Mouse (Mus musculus) myocyte (in vitro differentiated cells): ENCODE data around the gene Trim27. TPM values are rescaled to one million over a fixed set of nuclear protein-coding genes. Genes with fewer than 3 reads are reported as not detected.

Source experiments
- H3K27me3 ChIP-seq: one replicate; pipeline ENCODE4 v1.6.1; 2011; ENCODE audit not compliant: control insufficient read depth, insufficient read depth, insufficient read length
- H3K36me3 ChIP-seq: one replicate; pipeline ENCODE4 v1.6.1; 2011; ENCODE audit not compliant: control insufficient read depth, insufficient read depth
- H3K4me2 ChIP-seq: one replicate; pipeline ENCODE4 v1.6.1; 2011; ENCODE audit warnings: low read depth, control low read depth
- H3K4me3 ChIP-seq: one replicate; pipeline ENCODE4 v1.5.1; 2011; ENCODE audit warnings: mild to moderate bottlenecking, control low read depth, moderate library complexity
- H3K79me2 ChIP-seq: one replicate; pipeline ENCODE4 v1.6.1; 2011; ENCODE audit not compliant: control insufficient read depth, insufficient read depth
- H3ac ChIP-seq: one replicate; pipeline ENCODE4 v1.6.1; 2011; ENCODE audit not compliant: control insufficient read depth, insufficient read length
- CEBPB ChIP-seq: IDR thresholded peaks from 2 replicates; pipeline ENCODE4 v1.6.1; 2011; ENCODE audit warnings: mild to moderate bottlenecking, moderate library complexity; ENCODE audit not compliant: poor library complexity, insufficient read depth, severe bottlenecking
- E2F4 ChIP-seq: IDR thresholded peaks from one replicate; pipeline ENCODE4 v1.6.1; 2011; ENCODE audit warnings: mild to moderate bottlenecking, control low read depth, moderate library complexity; ENCODE audit not compliant: insufficient read depth
- MAX ChIP-seq: IDR thresholded peaks from one replicate; pipeline ENCODE4 v1.6.1; 2011; ENCODE audit warnings: low read depth, mild to moderate bottlenecking, control low read depth
- MYOD1 ChIP-seq, 3 experiments: IDR thresholded peaks; one replicate each; pipeline ENCODE4 v1.6.1; 2011; ENCODE audit warnings: control low read depth in 2 of 3, low read depth in 2 of 3, mild to moderate bottlenecking in 2 of 3, moderate library complexity in 1 of 3; ENCODE audit not compliant: insufficient read length in 2 of 3, control insufficient read depth in 1 of 3
- MYOG ChIP-seq, 3 experiments: IDR thresholded peaks; one replicate each; pipeline ENCODE4 v1.6.1; 2011; ENCODE audit warnings: control low read depth in 2 of 3, low read depth in 2 of 3, mild to moderate bottlenecking in 2 of 3; ENCODE audit not compliant: insufficient read length in 2 of 3, control insufficient read depth in 1 of 3, insufficient read depth in 1 of 3
- POLR2A ChIP-seq: IDR thresholded peaks from one replicate; pipeline ENCODE4 v1.6.1; 2011; ENCODE audit warnings: low read depth, mild to moderate bottlenecking, control low read depth, moderate library complexity; ENCODE audit not compliant: insufficient read length
- POLR2AphosphoS2 ChIP-seq: IDR thresholded peaks from one replicate; pipeline ENCODE4 v1.6.1; 2011; ENCODE audit warnings: low read depth, control low read depth; ENCODE audit not compliant: insufficient read length
- REST ChIP-seq: IDR thresholded peaks from one replicate; pipeline ENCODE4 v1.6.1; 2011; ENCODE audit warnings: mild to moderate bottlenecking, control low read depth, moderate library complexity; ENCODE audit not compliant: insufficient read depth, insufficient read length
- SRF ChIP-seq: IDR thresholded peaks from one replicate; pipeline ENCODE4 v1.6.1; 2011; ENCODE audit warnings: low read depth; ENCODE audit not compliant: control insufficient read depth, insufficient read length
- TCF12 ChIP-seq: IDR thresholded peaks from one replicate; pipeline ENCODE4 v1.6.1; 2011; ENCODE audit warnings: mild to moderate bottlenecking, control low read depth; ENCODE audit not compliant: poor library complexity, insufficient read depth, severe bottlenecking
- TCF3 ChIP-seq: IDR thresholded peaks from one replicate; pipeline ENCODE4 v1.6.1; 2011; ENCODE audit warnings: low read depth, control low read depth; ENCODE audit not compliant: insufficient read length
- USF1 ChIP-seq: IDR thresholded peaks from one replicate; pipeline ENCODE4 v1.6.1; 2011; ENCODE audit warnings: low read depth, mild to moderate bottlenecking, control low read depth, moderate library complexity
- polyA plus RNA-seq: library from polyadenylated mRNA; unstranded; fragments of >200 nt; fragmentation: generic; extraction: Trizol; gene quantifications from one replicate; pipeline ENCODE4 v1.2.1, GENCODE M21; 2012; ENCODE audit warnings: missing spikeins

The Trim27 gene
- polyA plus RNA-seq, 1 experiment: 62.4 TPM

GRCm38 (mm10) chr13:21178364-21178763, 881 bp upstream of the Trim27 start:
- H3K27me3 ChIP-seq: no peaks in the 10 kb centered on the region
- TF ChIP-seq E2F4: no peak
- TF ChIP-seq MYOG (IDR thresholded peaks at IDR 0.05; ENCODE audit: control insufficient read depth in 1 of 3, insufficient read depth in 1 of 3, insufficient read length in 2 of 3, low read depth in 2 of 3): no peak
- TF ChIP-seq POLR2A: no peak
- no peak for TF ChIP-seq USF1
- TF ChIP-seq REST: no peak
- TF ChIP-seq CEBPB: no peak
- no peak for TF ChIP-seq SRF
- TF ChIP-seq MYOD1 (IDR thresholded peaks at IDR 0.05; ENCODE audit: control insufficient read depth in 1 of 3, insufficient read length in 2 of 3, low read depth in 2 of 3): no peak
- TF ChIP-seq TCF12: no peak
- peaks cover 5% of the 10 kb centered on the region for H3K36me3 ChIP-seq
- H3K4me3 ChIP-seq: no peak overlapping the region
- peaks cover 25% of the 10 kb centered on the region for H3K79me2 ChIP-seq
- H3K4me2 ChIP-seq: no peak overlapping the region
- H3ac ChIP-seq: no peak overlapping the region

- Histone ChIP-seq H3K36me3 (peaks cover 19% of the 10 kb centered on the region), H3K27me3 (no peaks in the 10 kb centered on the region), H3K79me2 (peaks cover 41% of the 10 kb centered on the region), H3K4me2 (peak overlapping the region; percentile 86), H3K4me3 (peak overlapping the region; percentile 75), H3ac (peak overlapping the region; percentile 88)
- TF ChIP-seq E2F4 (peak; percentile 78), POLR2AphosphoS2 (peak; percentile 77), POLR2A (peak; percentile 86), USF1 (no peak)
These were observed 692 bp downstream of the Trim27 start for GRCm38 (mm10) chr13:21179724-21180550.

- Histone ChIP-seq H3K27me3 (no peaks in the 10 kb centered on the region), H3K4me2 (peak overlapping the region; percentile 91), H3K79me2 (peaks cover 50% of the 10 kb centered on the region), H3K4me3 (peak overlapping the region; percentile 75), H3ac (peak overlapping the region; percentile 88), H3K36me3 (peaks cover 26% of the 10 kb centered on the region)
- no peak for TF ChIP-seq TCF12
- peak in 2 of 3 experiments; percentile 52 to 84 for TF ChIP-seq MYOD1 (IDR thresholded peaks at IDR 0.05; ENCODE audit: control insufficient read depth in 1 of 3, insufficient read length in 2 of 3, low read depth in 2 of 3)
- no peak for TF ChIP-seq REST
- TF ChIP-seq TCF3: peak; percentile 76
- no peak for TF ChIP-seq USF1
- peak; percentile 29 for TF ChIP-seq POLR2A
- peak in 2 of 3 experiments; percentile 78 to 89 for TF ChIP-seq MYOG (IDR thresholded peaks at IDR 0.05; ENCODE audit: control insufficient read depth in 1 of 3, insufficient read depth in 1 of 3, insufficient read length in 2 of 3, low read depth in 2 of 3)
These were observed 1.6 kb downstream of the Trim27 start for GRCm38 (mm10) chr13:21180551-21181530.

GRCm38 (mm10) chr13:21181996-21182395, 2.8 kb downstream of the Trim27 start:
- TF ChIP-seq MYOG (IDR thresholded peaks at IDR 0.05; ENCODE audit: control insufficient read depth in 1 of 3, insufficient read depth in 1 of 3, insufficient read length in 2 of 3, low read depth in 2 of 3) (no peak), CEBPB (no peak), TCF3 (no peak), MAX (no peak), REST (no peak), USF1 (no peak), E2F4 (no peak), POLR2A (no peak), POLR2AphosphoS2 (no peak), TCF12 (no peak), SRF (no peak), MYOD1 (IDR thresholded peaks at IDR 0.05; ENCODE audit: control insufficient read depth in 1 of 3, insufficient read length in 2 of 3, low read depth in 2 of 3) (no peak)
- peak overlapping the region; percentile 75 for H3K4me3 ChIP-seq
- peaks cover 36% of the 10 kb centered on the region for H3K36me3 ChIP-seq

More at GRCm38 (mm10) chr13:21181996-21182395, 2.8 kb downstream of the Trim27 start:
- H3K79me2 ChIP-seq: peaks cover 51% of the 10 kb centered on the region
- no peak overlapping the region for H3ac ChIP-seq
- peak overlapping the region; percentile 91 for H3K4me2 ChIP-seq
- no peaks in the 10 kb centered on the region for H3K27me3 ChIP-seq
